Mouse (Mus musculus) heart, postnatal 0 days (tissue): ENCODE results near the gene Pkd1l1.

Experiments used
- CTCF ChIP-seq: IDR thresholded peaks from 2 replicates; pipeline ENCODE4 v1.5.1; 2016; ENCODE audit warnings: antibody characterized with exemption, control low read depth, low read depth
- EP300 ChIP-seq: IDR thresholded peaks from 2 replicates; pipeline ENCODE4 v1.6.1; 2016; ENCODE audit warnings: antibody characterized with exemption, low read depth

GRCm38 (mm10) chr11:8821403-8821802, 151.7 kb downstream of the Pkd1l1 start:
- no peak for TF ChIP-seq CTCF
- no peak for TF ChIP-seq EP300
